Mouse (Mus musculus) urinary bladder, adult 18-20 months (tissue): ENCODE measurements around the gene Dbx2.

Source experiments
- DNase-seq, 2 experiments: peaks; one replicate each; pipeline ENCODE4 v3.0.0; 2022; ENCODE audit warnings: low spot score in 2 of 2, mixed read lengths in 2 of 2

Dbx2 gene

DNA sequence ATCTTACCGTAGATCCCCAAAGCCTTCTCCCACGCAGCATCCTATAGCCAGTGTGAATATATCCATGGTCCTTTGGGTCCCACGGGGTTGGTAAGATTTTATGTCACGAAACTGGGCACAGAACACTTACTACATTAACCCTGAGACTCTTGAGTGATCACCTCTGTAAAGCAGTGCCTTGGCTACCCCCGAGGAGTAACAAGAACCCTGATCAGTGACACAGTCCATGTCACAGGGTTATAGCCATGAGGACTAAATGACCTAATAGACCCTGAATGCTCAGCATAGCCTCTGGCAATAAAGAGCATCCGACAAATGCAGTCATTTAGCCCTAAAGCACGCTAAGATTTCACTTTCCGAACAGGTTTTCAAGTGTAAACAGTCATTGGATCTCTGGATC is 33.0 kb downstream of the Dbx2 start:
- DNase-seq, result no peak

DNA sequence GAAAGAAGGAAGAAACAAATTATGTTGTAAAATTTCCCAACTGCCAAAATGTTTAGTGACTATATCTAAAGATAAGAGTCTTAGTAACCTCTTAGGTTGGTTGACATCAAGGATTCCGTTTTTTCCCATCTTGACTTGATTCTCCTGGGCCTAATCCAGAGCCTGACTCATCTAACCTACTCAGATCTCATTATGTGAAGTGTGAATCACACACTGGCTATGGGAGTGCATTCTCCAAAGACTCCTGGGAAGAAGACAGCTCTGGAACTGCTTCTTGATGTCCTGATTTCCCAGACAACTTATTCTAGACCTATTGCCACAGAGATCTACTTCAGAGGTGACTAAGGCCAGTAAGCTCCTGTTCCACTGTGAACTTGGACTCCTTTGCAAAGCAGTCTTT is 43.2 kb downstream of the Dbx2 start:
- DNase-seq, result no peak

DNA sequence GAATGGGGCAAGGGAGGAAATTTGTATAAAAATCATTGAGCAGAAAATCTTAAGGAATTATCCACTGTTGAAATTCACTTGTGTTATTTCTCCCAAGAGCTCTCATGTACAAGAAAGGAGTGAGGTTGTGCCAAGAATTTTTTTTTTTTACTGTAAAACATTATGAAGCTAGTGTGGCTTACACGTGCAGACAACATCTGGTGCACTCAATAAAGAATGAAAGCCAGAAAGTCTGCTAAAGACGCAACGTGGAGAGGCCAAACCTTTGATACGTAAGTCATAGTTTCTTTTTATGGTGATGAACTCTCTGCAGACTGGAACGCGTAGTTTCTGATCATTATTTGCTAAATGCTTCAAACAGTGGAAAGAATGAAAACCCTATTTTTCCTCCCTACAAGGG is 54.6 kb downstream of the Dbx2 start:
- DNase-seq, result no peak

DNA sequence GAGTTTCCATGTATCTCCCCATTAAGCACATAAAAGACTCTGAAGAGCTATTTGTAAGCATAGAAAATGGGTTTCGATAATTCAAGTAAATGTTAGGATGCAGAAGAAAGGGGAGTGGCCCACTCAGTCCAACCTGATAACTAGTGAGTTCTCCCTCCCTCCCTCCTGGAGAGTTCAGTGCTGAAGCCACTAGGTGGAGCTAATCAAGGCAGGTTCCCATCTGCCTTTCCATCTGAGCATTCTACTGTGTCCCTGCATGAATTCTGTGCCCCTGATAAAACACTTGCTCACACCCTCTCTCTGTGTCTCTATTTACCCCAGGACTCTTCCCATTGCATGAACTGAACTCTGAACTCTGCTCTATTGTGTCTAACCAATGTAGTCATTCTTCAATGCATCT is 57.1 kb downstream of the Dbx2 start:
- no peak for DNase-seq

DNA sequence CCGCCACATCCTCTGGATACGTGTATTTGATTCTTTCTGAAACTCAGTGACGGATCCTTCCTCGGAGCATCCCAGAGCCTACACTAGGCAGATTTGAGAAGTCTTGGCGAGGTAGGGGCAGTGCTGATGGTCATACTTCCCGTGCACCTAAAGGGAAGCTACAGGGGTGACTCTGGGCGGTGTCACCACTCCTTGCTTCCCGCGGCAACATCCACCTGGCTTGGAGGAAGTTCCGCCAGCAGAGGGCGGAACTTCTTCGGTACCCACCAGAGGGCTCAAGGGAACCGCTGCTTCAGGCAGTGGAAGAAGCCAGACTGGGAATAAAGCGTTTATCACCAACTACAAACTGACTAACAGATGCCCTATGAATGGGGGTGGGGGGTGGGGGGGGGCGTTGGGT is 68.9 kb downstream of the Dbx2 start:
- no peak for DNase-seq

DNA sequence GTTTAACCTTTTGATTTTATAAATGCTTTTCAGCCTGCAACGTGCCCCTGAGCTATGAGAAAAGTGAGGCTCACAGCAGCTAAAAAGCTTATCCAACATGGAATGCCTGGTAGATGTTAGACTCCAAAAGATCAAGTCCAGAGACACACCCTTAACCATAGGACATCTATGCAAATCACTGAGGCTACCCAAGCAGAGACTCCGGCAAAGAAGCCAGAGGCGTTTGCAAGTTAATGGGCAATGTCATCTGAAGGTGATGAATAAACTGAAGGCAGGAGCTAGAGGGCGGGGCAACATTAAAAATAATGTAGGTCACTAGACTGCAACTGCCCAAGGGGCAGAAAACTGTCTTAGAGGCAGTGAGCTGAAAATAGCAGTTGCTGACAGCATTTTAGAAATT is 70.9 kb downstream of the Dbx2 start:
- DNase-seq, result no peak

DNA sequence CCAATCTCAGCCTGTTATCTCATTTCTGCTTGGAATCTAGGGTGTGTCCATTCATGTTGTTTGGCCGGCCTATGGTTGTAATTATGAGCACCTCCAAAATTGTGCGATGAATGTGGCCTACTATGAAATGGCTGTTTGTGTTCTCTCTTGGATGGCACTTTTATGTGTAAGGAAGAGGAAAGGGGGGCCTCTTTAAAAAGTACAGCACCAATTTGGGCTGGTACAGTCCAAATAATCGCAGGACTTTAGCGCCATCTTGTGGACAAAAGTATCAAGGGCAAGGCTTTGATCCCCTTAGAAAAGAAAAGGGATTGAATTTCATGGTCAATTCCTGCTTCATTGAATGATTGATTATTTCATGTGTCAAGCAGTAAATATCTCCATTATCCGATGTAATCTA is 81.1 kb downstream of the Dbx2 start:
- DNase-seq, result peak in 1 of 2 experiments; percentile 1
